Mouse (Mus musculus): ENCODE results near the gene Mpst. TPM values are rescaled to one million over a fixed set of nuclear protein-coding genes. Genes with fewer than 3 reads are reported as not detected.
A peak's percentile ranks its signal among the peaks of the same experiment; 100 is the strongest.

The Mpst gene
- total and polyA plus RNA-seq, 2 experiments from 2014 or later = 3.8 to 84.8 TPM

GRCm38 (mm10) chr15:78405098-78405497, 1.1 kb upstream of the Mpst start:
- ATAC-seq (ENCODE audit: low FRiP score) = no peak
- 57% methylated on average over 11 of the region's 11 CpGs for WGBS
- peaks cover 18% of the 10 kb centered on the region for H3K4me1 ChIP-seq (ENCODE audit: insufficient read depth, low read length)
- no peaks in the 10 kb centered on the region for H3K9me3 ChIP-seq (ENCODE audit: low read length)
- peak overlapping the region; percentile 91 for H3K4me2 ChIP-seq (ENCODE audit: low read depth, low read length, poor library complexity, severe bottlenecking)
- peak overlapping the region; percentile 52 for H3K4me3 ChIP-seq (ENCODE audit: low read depth, low read length)
- TF ChIP-seq CTCF (IDR thresholded peaks at IDR 0.05) = no peak
- no peaks in the 10 kb centered on the region for H3K36me3 ChIP-seq (ENCODE audit: insufficient read depth, low read length)
- no peak for DNase-seq (ENCODE audit: low spot score)
- peak overlapping the region; percentile 87; the same call in 1 of the 2 replicates for H3K27ac ChIP-seq (ENCODE audit: low read depth, low read length)
- no peak overlapping the region; the same call in 1 of the 2 replicates for H3K9ac ChIP-seq (replicated peaks; ENCODE audit: low read length, poor library complexity, severe bottlenecking)
- H3K27me3 ChIP-seq (ENCODE audit: insufficient read depth, low read length) = peaks cover 20% of the 10 kb centered on the region; the same call in 1 of the 2 replicates

DNA sequence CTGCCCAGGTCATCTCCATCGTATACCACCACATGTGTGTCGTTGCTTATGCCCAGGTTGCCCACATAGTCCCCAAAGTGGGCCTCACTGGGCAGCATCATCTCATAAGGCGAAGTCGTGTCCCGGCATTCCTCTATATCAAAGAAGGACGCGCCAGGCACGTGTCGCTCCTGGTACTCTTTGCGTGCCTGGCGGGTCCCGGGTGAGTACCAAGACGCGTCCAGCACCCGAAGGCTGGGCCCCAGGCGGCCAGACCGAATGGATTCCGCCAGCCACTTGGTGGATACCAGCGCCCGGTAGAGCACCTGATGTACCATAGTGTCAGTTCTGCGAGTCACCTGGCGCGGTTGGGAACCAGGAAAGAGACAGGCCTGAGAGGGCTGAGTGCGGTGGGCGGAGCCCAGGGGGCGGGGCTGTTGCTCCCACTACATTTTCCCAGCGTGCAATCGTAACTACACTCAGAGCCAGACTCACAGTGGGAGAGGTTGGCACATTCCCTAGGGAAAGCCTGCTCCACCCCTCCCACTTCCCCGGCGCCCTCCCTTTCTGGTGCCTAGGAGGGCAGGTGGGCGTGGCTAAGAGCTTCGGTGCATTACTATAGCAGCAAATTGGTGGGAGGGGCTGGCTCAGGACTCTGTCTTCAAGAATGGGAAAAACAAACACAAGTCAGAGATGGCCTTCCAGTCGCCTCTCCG, 552 bp upstream of the Mpst start, which contains the start of gene Tst:
TSS of gene Tst (minus strand) at position 391 of the 695 bp plus-strand sequence.
- peak; percentile 62 for ATAC-seq (ENCODE audit: low FRiP score)
- H3K27ac ChIP-seq (ENCODE audit: low read depth, low read length) = peak within 1 kb of the TSS; percentile 87
- peak within 1 kb of the TSS; percentile 91 for H3K4me2 ChIP-seq (ENCODE audit: low read depth, low read length, poor library complexity, severe bottlenecking)
- no peaks in the 10 kb centered on the region for H3K36me3 ChIP-seq (ENCODE audit: insufficient read depth, low read length)
- H3K4me3 ChIP-seq (ENCODE audit: low read depth, low read length) = peak within 1 kb of the TSS; percentile 52
- peak within 1 kb of the TSS; percentile 84 for H3K9ac ChIP-seq (replicated peaks; ENCODE audit: low read length, poor library complexity, severe bottlenecking)
- TF ChIP-seq CTCF (IDR thresholded peaks at IDR 0.05) = no peak
- H3K9me3 ChIP-seq (ENCODE audit: low read length) = no peaks in the 10 kb centered on the region
- peaks cover 21% of the 10 kb centered on the region; the same call in 1 of the 2 replicates for H3K27me3 ChIP-seq (ENCODE audit: insufficient read depth, low read length)
- DNase-seq (ENCODE audit: low spot score) = peak; percentile 93
- 2% methylated on average over 33 of the region's 34 CpGs for WGBS
- H3K4me1 ChIP-seq (ENCODE audit: insufficient read depth, low read length) = peaks cover 18% of the 10 kb centered on the region

- Histone ChIP-seq H3K9ac (replicated peaks; ENCODE audit: low read length, poor library complexity, severe bottlenecking) (peak overlapping the region; percentile 29; the same call in 1 of the 2 replicates), H3K4me3 (ENCODE audit: low read depth, low read length) (peak overlapping the region; percentile 14; the same call in 1 of the 2 replicates), H3K27ac (ENCODE audit: low read depth, low read length) (no peak overlapping the region), H3K9me3 (ENCODE audit: low read length) (no peaks in the 10 kb centered on the region), H3K4me1 (ENCODE audit: insufficient read depth, low read length) (peaks cover 18% of the 10 kb centered on the region), H3K4me2 (ENCODE audit: low read depth, low read length, poor library complexity, severe bottlenecking) (peak overlapping the region; percentile 41), H3K36me3 (ENCODE audit: insufficient read depth, low read length) (peaks cover 3% of the 10 kb centered on the region; the same call in 1 of the 2 replicates), H3K27me3 (ENCODE audit: insufficient read depth, low read length) (peaks cover 21% of the 10 kb centered on the region; the same call in 1 of the 2 replicates)
- WGBS = 20% methylated on average over 12 of the region's 12 CpGs
- no peak for TF ChIP-seq CTCF (IDR thresholded peaks at IDR 0.05)
- ATAC-seq (ENCODE audit: low FRiP score) = no peak
- no peak for DNase-seq (ENCODE audit: low spot score)
Measured at GRCm38 (mm10) chr15:78409570-78410052, 3.4 kb downstream of the Mpst start.

DNA sequence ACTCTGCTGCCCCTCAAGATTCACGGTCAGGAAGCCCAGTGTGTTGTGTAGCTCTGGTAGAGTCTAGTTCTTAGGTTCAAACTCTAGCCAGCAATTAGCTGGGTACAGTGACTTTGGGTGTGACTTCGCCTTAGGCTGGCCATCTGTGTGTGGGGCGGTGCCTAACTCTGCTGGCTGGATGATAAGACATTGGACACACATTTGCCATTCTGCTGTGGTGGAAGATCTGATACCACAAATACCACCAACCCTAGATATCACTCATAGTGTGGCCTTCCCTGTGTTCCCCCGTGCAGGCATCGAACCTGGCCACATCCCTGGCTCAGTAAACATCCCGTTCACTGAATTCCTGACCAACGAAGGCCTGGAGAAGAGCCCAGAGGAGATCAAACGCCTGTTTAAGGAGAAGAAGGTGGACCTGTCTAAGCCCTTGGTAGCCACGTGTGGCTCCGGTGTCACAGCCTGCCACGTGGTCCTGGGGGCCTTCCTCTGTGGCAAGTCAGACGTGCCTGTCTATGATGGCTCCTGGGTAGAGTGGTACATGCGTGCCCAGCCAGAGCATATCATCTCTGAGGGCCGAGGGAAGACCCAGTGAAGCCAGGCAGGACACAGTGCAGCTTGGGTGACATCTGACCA, 7.0 kb downstream of the Mpst start:
- Histone ChIP-seq H3K36me3 (ENCODE audit: insufficient read depth, low read length) (peaks cover 3% of the 10 kb centered on the region; the same call in 1 of the 2 replicates), H3K4me3 (ENCODE audit: low read depth, low read length) (no peak overlapping the region), H3K9ac (replicated peaks; ENCODE audit: low read length, poor library complexity, severe bottlenecking) (no peak overlapping the region), H3K27ac (ENCODE audit: low read depth, low read length) (no peak overlapping the region), H3K4me1 (ENCODE audit: insufficient read depth, low read length) (peaks cover 4% of the 10 kb centered on the region; the same call in 1 of the 2 replicates), H3K27me3 (ENCODE audit: insufficient read depth, low read length) (peaks cover 19% of the 10 kb centered on the region; the same call in 1 of the 2 replicates), H3K4me2 (ENCODE audit: low read depth, low read length, poor library complexity, severe bottlenecking) (no peak overlapping the region), H3K9me3 (ENCODE audit: low read length) (no peaks in the 10 kb centered on the region)
- ATAC-seq (ENCODE audit: low FRiP score) (no peak), DNase-seq (ENCODE audit: low spot score) (no peak)
- WGBS = 92% methylated on average over 14 of the region's 14 CpGs
- no peak for TF ChIP-seq CTCF (IDR thresholded peaks at IDR 0.05)

DNA sequence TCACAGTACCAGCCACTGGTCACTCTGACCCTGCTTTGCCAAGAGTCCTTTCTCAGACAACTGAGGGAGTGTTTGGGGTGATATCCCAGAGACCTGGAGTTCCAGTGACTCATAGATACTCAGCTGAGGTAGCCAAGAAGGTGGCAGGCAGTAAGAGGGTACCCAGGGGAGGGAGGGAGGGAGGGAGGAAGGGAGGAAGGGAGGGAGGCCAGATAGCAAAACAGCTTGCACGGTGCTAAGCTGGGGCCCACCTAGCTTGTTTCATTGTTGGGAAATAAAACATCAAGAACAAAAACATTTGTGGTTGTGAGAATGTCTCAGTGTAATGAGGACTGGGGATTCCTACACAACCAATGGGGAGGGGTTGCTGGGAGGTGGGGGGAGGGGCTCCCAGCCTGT, 7.5 kb downstream of the Mpst start:
- Histone ChIP-seq H3K4me3 (ENCODE audit: low read depth, low read length) (no peak overlapping the region), H3K9ac (replicated peaks; ENCODE audit: low read length, poor library complexity, severe bottlenecking) (no peak overlapping the region), H3K36me3 (ENCODE audit: insufficient read depth, low read length) (peaks cover 3% of the 10 kb centered on the region; the same call in 1 of the 2 replicates), H3K9me3 (ENCODE audit: low read length) (no peaks in the 10 kb centered on the region), H3K4me2 (ENCODE audit: low read depth, low read length, poor library complexity, severe bottlenecking) (no peak overlapping the region), H3K4me1 (ENCODE audit: insufficient read depth, low read length) (peaks cover 4% of the 10 kb centered on the region; the same call in 1 of the 2 replicates), H3K27ac (ENCODE audit: low read depth, low read length) (no peak overlapping the region), H3K27me3 (ENCODE audit: insufficient read depth, low read length) (peaks cover 14% of the 10 kb centered on the region; the same call in 1 of the 2 replicates)
- ATAC-seq (ENCODE audit: low FRiP score) (no peak), DNase-seq (ENCODE audit: low spot score) (no peak)
- TF ChIP-seq CTCF (IDR thresholded peaks at IDR 0.05) = no peak
- WGBS = 33% methylated on average over 1 of the region's 1 CpGs
